Mouse (Mus musculus): ENCODE data around the gene Adamts17. TPM values are rescaled to one million over a fixed set of nuclear protein-coding genes. Genes with fewer than 3 reads are reported as not detected.

The Adamts17 gene
- polyA plus RNA-seq, 1 experiment from 2014 or later, result 6.6 TPM

DNA sequence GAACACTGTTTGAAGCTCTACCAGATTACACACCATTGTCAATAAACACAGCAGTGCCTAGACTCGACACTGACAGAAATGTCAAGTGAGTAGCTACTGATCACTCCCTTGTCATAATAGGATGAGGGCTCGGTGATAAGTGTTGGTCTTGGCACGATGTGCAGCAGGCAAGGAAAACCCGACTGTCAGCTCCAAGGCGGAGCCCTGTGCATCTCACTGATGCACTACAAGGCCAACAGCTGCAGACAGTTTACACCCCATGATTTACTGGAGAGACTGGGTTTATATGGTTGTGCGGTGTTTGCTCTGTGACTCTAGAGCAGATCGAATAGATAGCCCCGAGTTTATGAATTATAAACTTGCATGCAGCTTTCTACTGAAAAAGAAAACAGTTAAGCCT lies 124.0 kb downstream of the Adamts17 start:
- no peak for ATAC-seq (ENCODE audit: low FRiP score)
- no peak overlapping the region for H3K27ac ChIP-seq
- no peaks in the 10 kb centered on the region for H3K27me3 ChIP-seq
- 79% methylated on average over 8 of the region's 8 CpGs for WGBS
- H3K4me1 ChIP-seq, result peaks cover 22% of the 10 kb centered on the region
- H3K36me3 ChIP-seq, result no peaks in the 10 kb centered on the region
- H3K4me3 ChIP-seq, result no peak overlapping the region
- H3K4me2 ChIP-seq (replicated peaks), result no peak overlapping the region
- no peak overlapping the region for H3K9ac ChIP-seq
- no peaks in the 10 kb centered on the region for H3K9me3 ChIP-seq (replicated peaks)

DNA sequence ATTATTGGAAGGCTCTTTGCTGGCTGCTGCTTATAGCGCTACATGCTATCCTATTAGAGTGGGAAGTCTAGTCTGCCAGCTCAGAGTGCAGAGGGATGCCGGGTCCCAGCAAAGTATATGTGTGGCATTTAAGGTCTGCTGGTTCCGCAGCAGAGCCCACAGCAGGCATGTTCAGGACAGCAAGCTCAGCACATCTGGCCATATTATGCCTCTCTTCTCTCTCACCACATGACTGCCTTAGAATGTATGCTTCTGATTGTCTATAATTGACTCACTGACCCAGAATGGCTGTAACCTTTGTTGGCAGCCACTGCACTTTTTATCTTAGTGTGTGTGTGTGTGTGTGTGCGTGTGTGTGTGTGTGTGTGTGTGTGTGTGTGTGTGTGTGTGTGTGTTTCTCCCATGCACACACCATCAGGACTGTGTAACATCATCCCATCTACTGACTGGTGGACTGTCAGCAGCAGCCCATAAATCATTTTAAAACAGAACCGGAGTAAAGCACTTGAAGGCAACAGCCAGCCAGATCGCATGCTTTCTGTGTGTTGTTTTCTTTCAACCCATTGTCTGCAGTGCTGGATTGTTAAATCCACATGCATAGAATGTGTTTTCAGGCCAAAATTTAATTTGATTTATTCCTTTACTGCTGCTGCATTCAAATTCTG lies 127.1 kb downstream of the Adamts17 start:
- Histone ChIP-seq H3K9me3 (replicated peaks) (no peaks in the 10 kb centered on the region), H3K9ac (no peak overlapping the region)
- WGBS, result 39% methylated on average over 6 of the region's 6 CpGs

DNA sequence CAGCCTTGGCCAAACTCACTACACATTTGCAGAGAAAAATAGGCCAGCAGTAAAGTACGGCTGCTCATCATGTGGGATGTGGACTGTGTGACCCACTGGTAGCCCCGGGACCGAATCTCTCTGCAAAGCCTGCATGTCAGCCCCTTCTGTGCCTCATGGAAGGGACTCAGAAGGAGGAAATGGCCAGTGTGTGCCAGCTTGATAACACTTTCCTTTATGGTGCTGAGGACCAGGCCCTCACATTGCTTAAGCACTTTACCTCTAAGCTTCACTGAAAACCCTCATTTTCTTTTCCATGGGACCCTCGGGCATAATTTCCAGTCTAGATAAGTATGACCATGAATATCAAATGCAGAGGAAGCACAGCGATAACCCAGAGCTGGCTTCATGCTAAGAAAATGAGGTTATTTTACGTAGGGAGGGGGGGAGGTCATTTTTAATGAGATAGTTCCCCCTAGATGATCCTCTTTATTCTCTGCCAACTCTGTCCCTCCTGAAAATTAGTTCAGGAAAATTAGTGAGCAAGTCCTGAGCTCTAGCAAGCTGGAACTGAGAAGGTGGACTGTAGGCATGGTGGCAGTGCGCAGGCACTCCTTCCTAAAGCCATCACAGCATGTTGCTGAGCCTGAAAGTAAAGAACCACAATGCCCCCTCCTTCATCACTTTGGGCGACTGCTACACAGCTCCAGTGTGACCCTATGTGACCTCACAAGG lies 127.8 kb downstream of the Adamts17 start:
- peak overlapping the region; percentile 76 for H3K27ac ChIP-seq
- H3K9me3 ChIP-seq (replicated peaks), result no peaks in the 10 kb centered on the region
- no peak overlapping the region for H3K4me2 ChIP-seq (replicated peaks)
- H3K4me3 ChIP-seq, result no peak overlapping the region
- no peaks in the 10 kb centered on the region for H3K36me3 ChIP-seq
- no peaks in the 10 kb centered on the region for H3K27me3 ChIP-seq
- H3K9ac ChIP-seq, result no peak overlapping the region
- WGBS, result 57% methylated on average over 8 of the region's 8 CpGs
- peaks cover 22% of the 10 kb centered on the region for H3K4me1 ChIP-seq
- no peak for ATAC-seq (ENCODE audit: low FRiP score)

More for the DNA sequence above, 127.1 kb downstream of the Adamts17 start:
- no peaks in the 10 kb centered on the region for H3K27me3 ChIP-seq
- peak overlapping the region; percentile 76 for H3K27ac ChIP-seq
- peaks cover 22% of the 10 kb centered on the region for H3K4me1 ChIP-seq
- no peaks in the 10 kb centered on the region for H3K36me3 ChIP-seq
- H3K4me2 ChIP-seq (replicated peaks), result no peak overlapping the region
- no peak overlapping the region for H3K4me3 ChIP-seq
- ATAC-seq (ENCODE audit: low FRiP score), result peak; percentile 51

DNA sequence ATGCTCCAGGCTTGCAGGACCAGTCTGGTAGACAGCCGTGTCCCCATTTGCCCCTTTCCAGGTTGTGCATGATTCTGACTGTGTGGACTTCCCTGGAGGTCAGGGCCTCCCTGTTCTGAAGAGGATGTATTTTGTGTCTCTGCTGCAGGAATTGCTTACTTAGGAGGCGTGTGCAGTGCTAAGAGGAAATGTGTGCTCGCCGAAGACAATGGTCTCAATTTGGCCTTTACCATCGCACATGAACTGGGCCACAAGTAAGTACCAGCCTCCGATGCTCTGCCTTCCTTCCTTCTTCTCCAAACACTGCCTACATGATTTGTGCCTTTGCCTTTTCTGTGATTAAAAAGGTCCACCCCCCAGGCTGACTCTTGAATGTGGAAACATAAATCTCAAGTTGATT lies 129.1 kb downstream of the Adamts17 start:
- Histone ChIP-seq H3K9ac (no peak overlapping the region), H3K4me3 (no peak overlapping the region), H3K27ac (no peak overlapping the region), H3K36me3 (no peaks in the 10 kb centered on the region), H3K4me1 (peaks cover 22% of the 10 kb centered on the region), H3K4me2 (replicated peaks) (no peak overlapping the region), H3K27me3 (no peaks in the 10 kb centered on the region), H3K9me3 (replicated peaks) (no peaks in the 10 kb centered on the region)
- WGBS, result 80% methylated on average over 6 of the region's 6 CpGs
- no peak for ATAC-seq (ENCODE audit: low FRiP score)

DNA sequence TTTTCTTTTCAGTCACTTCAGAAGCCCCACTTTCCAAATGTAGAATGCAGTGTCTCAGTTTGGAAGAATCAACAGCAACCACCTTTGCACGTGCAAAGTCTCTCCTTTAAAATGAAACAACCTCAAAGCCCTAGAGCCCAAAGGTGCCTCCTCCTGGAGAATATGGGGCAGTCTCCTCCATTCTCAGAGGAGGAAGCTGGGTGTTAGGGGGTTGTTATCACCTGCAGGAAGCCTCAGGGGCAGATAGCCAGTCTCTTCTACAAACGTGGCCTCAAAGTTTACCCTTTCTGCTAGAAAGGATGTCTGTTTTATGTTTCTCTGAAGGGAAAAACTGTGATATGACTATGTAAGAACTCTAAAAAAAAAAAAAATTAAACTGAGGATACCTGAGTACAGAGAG lies 129.7 kb downstream of the Adamts17 start:
- no peaks in the 10 kb centered on the region for H3K27me3 ChIP-seq
- no peaks in the 10 kb centered on the region for H3K36me3 ChIP-seq
- no peak overlapping the region for H3K9ac ChIP-seq
- WGBS, result 85% methylated on average over 2 of the region's 2 CpGs
- H3K27ac ChIP-seq, result no peak overlapping the region
- no peak overlapping the region for H3K4me3 ChIP-seq
- H3K4me2 ChIP-seq (replicated peaks), result no peak overlapping the region
- H3K4me1 ChIP-seq, result peaks cover 22% of the 10 kb centered on the region
- H3K9me3 ChIP-seq (replicated peaks), result no peaks in the 10 kb centered on the region
- no peak for ATAC-seq (ENCODE audit: low FRiP score)

DNA sequence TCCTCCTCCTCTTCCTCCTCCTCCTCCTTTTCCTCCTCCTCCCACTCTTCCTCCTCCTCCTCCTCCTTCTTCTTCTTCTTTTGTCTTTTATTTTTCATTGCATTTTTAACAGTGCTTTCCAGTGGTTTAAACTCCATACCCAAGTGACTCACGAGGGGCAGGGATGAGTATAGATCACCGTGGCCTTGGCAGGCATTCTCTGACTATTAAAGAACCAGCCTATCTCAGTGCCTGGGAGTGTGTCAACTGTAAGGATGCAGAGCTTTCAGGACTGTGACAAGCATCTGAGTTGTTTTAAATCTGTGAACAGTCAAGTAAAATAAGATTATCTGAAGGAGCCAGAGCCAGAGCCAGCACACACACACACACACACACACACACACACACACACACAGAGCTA lies 130.7 kb downstream of the Adamts17 start:
- peaks cover 22% of the 10 kb centered on the region for H3K4me1 ChIP-seq

DNA sequence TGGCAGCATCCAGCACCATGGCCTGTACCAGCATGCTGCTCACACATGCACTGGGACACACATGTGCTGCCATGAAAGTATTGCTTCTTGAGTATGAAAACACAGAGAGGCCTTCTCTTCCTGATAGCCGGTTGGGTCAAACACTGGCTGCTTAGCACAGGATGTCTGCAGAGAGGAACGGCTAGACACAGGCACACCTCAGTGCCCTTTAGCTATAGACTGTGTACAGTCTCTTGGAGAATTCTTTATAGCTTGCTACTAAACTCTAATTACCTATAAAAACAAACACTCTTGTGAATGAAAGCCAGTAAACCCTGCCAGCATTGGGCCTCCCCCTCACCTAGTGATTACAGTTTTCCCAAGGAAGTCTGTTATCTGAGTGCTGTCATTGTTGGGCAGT lies 131.4 kb downstream of the Adamts17 start:
- no peaks in the 10 kb centered on the region for H3K27me3 ChIP-seq
- no peaks in the 10 kb centered on the region for H3K36me3 ChIP-seq
- H3K4me3 ChIP-seq, result no peak overlapping the region
- peaks cover 18% of the 10 kb centered on the region for H3K4me1 ChIP-seq
- no peak overlapping the region for H3K27ac ChIP-seq
- WGBS, result 76% methylated on average over 2 of the region's 2 CpGs
- no peak for ATAC-seq (ENCODE audit: low FRiP score)
- H3K9me3 ChIP-seq (replicated peaks), result no peaks in the 10 kb centered on the region
- no peak overlapping the region for H3K4me2 ChIP-seq (replicated peaks)
- no peak overlapping the region for H3K9ac ChIP-seq

More for the DNA sequence above, 130.7 kb downstream of the Adamts17 start:
- H3K4me2 ChIP-seq (replicated peaks), result no peak overlapping the region
- H3K4me3 ChIP-seq, result no peak overlapping the region
- no peaks in the 10 kb centered on the region for H3K27me3 ChIP-seq
- WGBS, result 81% methylated on average over 2 of the region's 2 CpGs
- H3K9me3 ChIP-seq (replicated peaks), result no peaks in the 10 kb centered on the region
- H3K27ac ChIP-seq, result no peak overlapping the region
- ATAC-seq (ENCODE audit: low FRiP score), result no peak
- H3K36me3 ChIP-seq, result no peaks in the 10 kb centered on the region
- H3K9ac ChIP-seq, result no peak overlapping the region

DNA sequence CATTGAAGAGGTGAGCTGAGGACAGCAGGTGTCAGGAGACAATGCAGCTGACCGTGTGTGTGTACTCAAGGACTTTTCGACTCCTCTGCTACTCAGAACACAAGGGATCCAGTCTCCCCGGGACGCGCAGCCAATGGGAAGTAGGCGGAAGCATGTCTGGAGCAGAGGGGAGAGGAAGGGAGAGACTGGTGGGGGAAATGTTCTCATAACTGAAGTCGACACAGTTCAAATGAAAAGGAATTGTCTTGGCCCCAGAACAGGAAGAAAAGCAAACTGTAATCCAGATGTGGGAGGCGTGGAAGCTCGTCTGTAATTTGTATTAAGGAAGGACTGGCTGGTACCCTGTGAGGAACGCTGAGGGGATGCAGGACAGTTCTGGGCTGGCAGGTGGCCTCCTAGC lies 135.3 kb downstream of the Adamts17 start:
- no peak overlapping the region for H3K4me2 ChIP-seq (replicated peaks)
- H3K36me3 ChIP-seq, result no peaks in the 10 kb centered on the region
- no peak overlapping the region for H3K9ac ChIP-seq
- 67% methylated on average over 10 of the region's 10 CpGs for WGBS
- no peak for ATAC-seq (ENCODE audit: low FRiP score)
- H3K9me3 ChIP-seq (replicated peaks), result no peaks in the 10 kb centered on the region
- H3K27ac ChIP-seq, result no peak overlapping the region
- H3K4me1 ChIP-seq, result no peaks in the 10 kb centered on the region
- H3K4me3 ChIP-seq, result no peak overlapping the region
- H3K27me3 ChIP-seq, result no peaks in the 10 kb centered on the region

DNA sequence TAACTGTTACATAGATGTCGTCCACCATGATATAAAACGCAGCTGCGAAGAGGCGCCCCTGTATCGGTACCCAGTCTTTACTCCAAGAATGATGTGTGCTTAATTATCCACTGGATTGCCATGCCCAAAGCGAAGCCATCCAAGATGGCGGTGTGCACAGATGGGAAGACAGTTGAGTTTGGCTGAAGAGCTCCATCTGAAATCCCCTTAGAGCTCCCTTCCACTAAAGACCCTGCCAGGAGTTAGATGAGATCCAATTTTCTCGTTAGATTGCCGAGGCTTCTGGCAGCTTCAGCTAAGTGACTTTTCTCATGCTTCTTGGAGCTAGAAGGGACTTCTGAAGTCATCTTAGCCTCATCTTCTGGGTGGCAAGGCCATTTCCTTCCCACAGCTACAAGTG lies 136.8 kb downstream of the Adamts17 start:
- Histone ChIP-seq H3K36me3 (no peaks in the 10 kb centered on the region), H3K4me3 (no peak overlapping the region), H3K27ac (no peak overlapping the region), H3K9me3 (replicated peaks) (no peaks in the 10 kb centered on the region), H3K4me2 (replicated peaks) (no peak overlapping the region), H3K4me1 (no peaks in the 10 kb centered on the region), H3K27me3 (no peaks in the 10 kb centered on the region), H3K9ac (no peak overlapping the region)
- 95% methylated on average over 9 of the region's 9 CpGs for WGBS
- ATAC-seq (ENCODE audit: low FRiP score), result no peak

DNA sequence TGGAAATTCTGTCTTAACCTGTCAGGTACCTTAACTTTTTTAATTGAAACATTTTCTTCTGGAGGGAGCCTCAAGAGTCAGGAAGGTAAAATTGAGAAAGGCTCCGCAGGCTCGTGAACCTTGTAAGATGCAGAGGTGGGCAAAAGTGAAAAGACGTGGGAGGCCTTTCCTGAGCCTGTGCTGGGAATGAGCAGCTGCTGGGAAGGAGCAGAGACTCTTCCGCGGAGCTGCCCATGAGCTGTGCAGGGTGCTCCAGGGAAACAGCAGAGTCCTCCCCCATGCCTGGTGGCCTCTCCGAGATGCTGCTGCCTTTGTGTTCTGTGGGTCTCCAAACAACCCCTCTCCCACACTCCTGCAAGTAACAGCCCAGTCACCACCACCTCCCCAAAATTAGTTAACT lies 142.1 kb downstream of the Adamts17 start:
- WGBS, result 85% methylated on average over 6 of the region's 6 CpGs
- no peaks in the 10 kb centered on the region for H3K27me3 ChIP-seq
- no peak overlapping the region for H3K4me3 ChIP-seq
- H3K9me3 ChIP-seq (replicated peaks), result no peaks in the 10 kb centered on the region
- H3K4me1 ChIP-seq, result no peaks in the 10 kb centered on the region
- H3K27ac ChIP-seq, result no peak overlapping the region
- no peak overlapping the region for H3K4me2 ChIP-seq (replicated peaks)
- no peak overlapping the region for H3K9ac ChIP-seq
- no peaks in the 10 kb centered on the region for H3K36me3 ChIP-seq
- no peak for ATAC-seq (ENCODE audit: low FRiP score)

DNA sequence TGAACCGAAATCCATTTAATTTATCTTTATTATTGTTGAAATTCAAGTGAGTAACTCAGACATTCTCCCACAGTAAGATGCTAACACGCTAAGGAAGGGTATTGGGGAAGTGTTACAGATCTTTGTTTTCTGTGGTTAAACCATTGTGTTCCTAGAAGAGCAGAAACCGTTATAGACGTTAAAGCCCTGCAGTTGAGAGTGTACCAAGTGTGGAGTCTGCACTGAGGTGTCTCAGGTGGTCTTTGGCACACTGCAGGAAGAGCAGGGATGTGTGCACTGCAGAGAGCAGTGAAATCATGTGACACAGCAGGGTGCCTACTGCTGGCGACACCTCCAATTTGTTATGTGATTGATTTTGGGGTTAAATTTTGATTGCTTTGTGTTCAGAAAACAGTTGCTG lies 142.5 kb downstream of the Adamts17 start:
- Histone ChIP-seq H3K9ac (no peak overlapping the region), H3K4me1 (no peaks in the 10 kb centered on the region), H3K27me3 (no peaks in the 10 kb centered on the region), H3K9me3 (replicated peaks) (no peaks in the 10 kb centered on the region), H3K36me3 (no peaks in the 10 kb centered on the region), H3K4me3 (no peak overlapping the region), H3K4me2 (replicated peaks) (no peak overlapping the region), H3K27ac (no peak overlapping the region)
- ATAC-seq (ENCODE audit: low FRiP score), result no peak
- WGBS, result 81% methylated on average over 5 of the region's 5 CpGs

DNA sequence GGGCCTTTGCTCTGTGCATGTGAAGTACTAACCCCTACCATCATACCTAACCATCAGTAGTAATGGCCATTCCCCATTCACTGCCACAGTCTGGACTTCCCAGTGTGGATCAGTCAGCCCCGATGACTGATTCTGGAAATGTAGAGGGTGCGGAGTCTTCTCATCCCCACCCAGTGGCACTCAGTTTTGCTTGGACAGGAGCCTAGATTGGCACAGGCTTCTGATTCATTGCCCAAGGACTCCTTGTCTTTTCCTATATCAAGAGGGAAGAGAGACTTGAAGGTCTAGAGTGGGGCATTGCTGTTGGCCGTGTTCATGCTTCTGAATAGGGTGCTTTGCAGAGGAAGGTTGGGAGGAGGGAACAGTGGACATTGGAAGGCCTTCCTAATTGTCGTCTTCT lies 148.1 kb downstream of the Adamts17 start:
- 92% methylated on average over 4 of the region's 4 CpGs for WGBS
- H3K9me3 ChIP-seq (replicated peaks), result 0 out of 2 replicates have a peak, but pooled peaks cover 4% of the 10 kb centered on the region
- ATAC-seq (ENCODE audit: low FRiP score), result no peak
- no peaks in the 10 kb centered on the region for H3K27me3 ChIP-seq
- no peak overlapping the region for H3K9ac ChIP-seq
- H3K27ac ChIP-seq, result no peak overlapping the region
- no peak overlapping the region for H3K4me3 ChIP-seq
- no peaks in the 10 kb centered on the region for H3K4me1 ChIP-seq
- H3K4me2 ChIP-seq (replicated peaks), result no peak overlapping the region
- no peaks in the 10 kb centered on the region for H3K36me3 ChIP-seq

DNA sequence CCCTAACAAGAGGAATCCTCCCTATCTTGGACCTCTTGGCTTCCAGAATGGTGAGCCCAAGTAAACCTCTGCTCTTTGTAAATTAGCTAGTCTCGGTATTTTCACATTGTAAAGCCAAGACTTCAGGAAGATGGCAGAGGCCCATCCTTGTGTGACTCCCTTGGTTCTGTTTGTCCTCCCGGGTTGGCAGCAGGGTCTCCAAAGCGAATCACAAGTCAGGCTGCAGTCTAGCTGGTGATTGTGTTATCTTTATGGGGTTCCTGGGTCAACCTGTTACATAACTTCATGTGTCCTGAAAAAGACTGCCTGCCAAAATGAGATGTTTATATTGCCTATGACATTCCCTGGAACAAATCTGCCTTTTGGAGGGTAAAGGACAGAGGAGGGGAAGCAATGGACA lies 148.9 kb downstream of the Adamts17 start:
- Histone ChIP-seq H3K9me3 (replicated peaks) (0 out of 2 replicates have a peak, but pooled peaks cover 4% of the 10 kb centered on the region), H3K4me1 (no peaks in the 10 kb centered on the region), H3K27ac (no peak overlapping the region), H3K4me2 (replicated peaks) (no peak overlapping the region), H3K36me3 (no peaks in the 10 kb centered on the region), H3K4me3 (no peak overlapping the region), H3K9ac (no peak overlapping the region), H3K27me3 (no peaks in the 10 kb centered on the region)
- WGBS, result 95% methylated on average over 3 of the region's 3 CpGs
- no peak for ATAC-seq (ENCODE audit: low FRiP score)
